Mouse (Mus musculus) olfactory bulb, adult 2 months (tissue): ENCODE data around the gene Eif5. TPM values are rescaled to one million over a fixed set of nuclear protein-coding genes. Genes with fewer than 3 reads are reported as not detected.

ENCODE experiments used
- H3K27ac ChIP-seq: fragments of 200-500 bp; 2 replicates; pipeline ENCODE4 v1.5.1; 2012; ENCODE audit warnings: low read depth, low read length; ENCODE audit not compliant: insufficient read depth
- H3K4me1 ChIP-seq: fragments of 200-500 bp; 2 replicates; pipeline ENCODE4 v1.6.1; 2012; ENCODE audit warnings: low read length; ENCODE audit not compliant: control insufficient read depth, insufficient read depth
- H3K4me3 ChIP-seq: fragments of 200-500 bp; 2 replicates; pipeline ENCODE4 v1.5.1; 2012; ENCODE audit warnings: mild to moderate bottlenecking, low read depth, low read length, moderate library complexity; ENCODE audit not compliant: insufficient read depth
- CTCF ChIP-seq: fragments of 200-500 bp; IDR thresholded peaks from 2 replicates; pipeline ENCODE4 v1.5.1; 2012; ENCODE audit warnings: low read depth, mild to moderate bottlenecking, low read length, moderate library complexity; ENCODE audit not compliant: insufficient read depth
- POLR2A ChIP-seq: fragments of 200-500 bp; IDR thresholded peaks from 2 replicates; pipeline ENCODE4 v1.6.1; 2012; ENCODE audit warnings: mild to moderate bottlenecking, low read depth, low read length, moderate library complexity; ENCODE audit not compliant: insufficient read depth
- WGBS: fragments of 180-500 bp; shearing (Covaris S2); methylation state at CpG from one replicate; pipeline ENCODE4 v1.1.7; 2018; 5-methylcytosine and 5-hydroxymethylcytosine counted together
- polyA plus RNA-seq: library from polyadenylated mRNA; stranded (reverse); fragments of >200 nt; gene quantifications from 2 replicates; pipeline ENCODE4 v1.2.4, GENCODE M21; 2012; ENCODE audit warnings: low replicate concordance; ENCODE audit not compliant: missing spikeins, insufficient read depth, insufficient read length

The Eif5 gene
- polyA plus RNA-seq, 1 experiment, result 214 TPM

DNA sequence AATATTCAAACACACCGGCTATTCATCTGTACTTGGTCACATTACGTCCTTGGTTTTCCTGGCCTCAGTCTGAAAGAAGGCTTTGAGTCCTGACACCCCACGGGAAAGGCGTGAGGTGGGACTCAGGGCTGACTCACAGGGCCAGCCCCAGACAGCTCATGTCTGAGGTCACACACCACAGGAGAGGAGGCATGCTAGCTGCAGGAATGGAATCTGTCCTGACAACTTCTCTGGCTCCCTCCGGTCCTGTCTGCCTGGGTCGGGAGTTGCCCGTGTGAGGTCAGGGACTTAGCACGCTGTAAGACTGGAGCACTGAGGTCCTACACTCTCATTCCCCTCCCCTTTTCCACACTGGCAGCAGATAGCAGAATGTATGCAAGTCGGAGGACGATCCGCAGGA, 31.0 kb downstream of the Eif5 start:
- TF ChIP-seq CTCF (no peak), POLR2A (no peak)
- Histone ChIP-seq H3K4me3 (no peak overlapping the region), H3K27ac (no peak overlapping the region), H3K4me1 (peaks cover 14% of the 10 kb centered on the region)
- 59% methylated on average over 11 of the region's 11 CpGs for WGBS

DNA sequence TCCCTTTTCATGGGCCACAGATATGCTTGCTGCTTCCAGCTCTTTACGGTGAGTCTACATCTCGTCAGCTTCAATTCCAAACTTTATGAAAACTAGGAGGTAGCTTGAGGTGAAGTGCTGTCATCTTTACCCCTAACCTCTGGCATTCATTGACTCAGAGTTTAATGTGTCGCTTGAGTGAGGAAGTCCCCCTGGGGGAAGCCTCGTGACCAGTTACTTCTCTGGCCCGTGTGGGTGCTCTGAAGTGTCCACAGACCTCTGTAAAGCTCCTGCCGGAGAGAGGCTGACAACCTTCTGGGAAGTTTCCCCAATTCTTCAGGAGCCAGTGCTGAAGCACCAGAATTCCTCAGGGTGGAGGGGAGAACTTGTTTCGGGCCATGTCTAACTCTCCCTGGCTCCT, 34.6 kb downstream of the Eif5 start:
- Histone ChIP-seq H3K4me1 (peaks cover 14% of the 10 kb centered on the region), H3K4me3 (no peak overlapping the region), H3K27ac (no peak overlapping the region)
- TF ChIP-seq POLR2A, result no peak
- TF ChIP-seq CTCF, result no peak
- 85% methylated on average over 7 of the region's 7 CpGs for WGBS

DNA sequence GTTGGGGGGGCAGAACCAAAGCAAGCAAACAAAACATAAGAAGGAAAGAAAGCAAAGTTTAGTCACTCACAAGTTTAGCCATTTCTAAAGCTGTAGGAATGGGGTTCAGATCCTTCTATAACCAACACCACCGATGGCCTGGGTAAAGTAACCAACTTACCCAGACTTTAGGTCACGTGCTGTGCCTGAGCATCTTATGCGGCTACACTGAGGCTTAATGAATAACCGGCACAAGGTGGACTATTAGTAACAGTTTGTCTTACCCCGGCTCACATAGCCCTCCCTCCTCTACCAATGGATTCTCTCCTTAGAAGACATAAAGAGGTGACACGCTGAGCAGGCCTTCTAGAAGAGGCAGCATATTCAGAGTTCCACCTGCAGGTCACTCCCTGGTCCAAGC, 35.5 kb downstream of the Eif5 start:
- H3K27ac ChIP-seq, result peak overlapping the region; percentile 60
- 13% methylated on average over 6 of the region's 6 CpGs for WGBS

DNA sequence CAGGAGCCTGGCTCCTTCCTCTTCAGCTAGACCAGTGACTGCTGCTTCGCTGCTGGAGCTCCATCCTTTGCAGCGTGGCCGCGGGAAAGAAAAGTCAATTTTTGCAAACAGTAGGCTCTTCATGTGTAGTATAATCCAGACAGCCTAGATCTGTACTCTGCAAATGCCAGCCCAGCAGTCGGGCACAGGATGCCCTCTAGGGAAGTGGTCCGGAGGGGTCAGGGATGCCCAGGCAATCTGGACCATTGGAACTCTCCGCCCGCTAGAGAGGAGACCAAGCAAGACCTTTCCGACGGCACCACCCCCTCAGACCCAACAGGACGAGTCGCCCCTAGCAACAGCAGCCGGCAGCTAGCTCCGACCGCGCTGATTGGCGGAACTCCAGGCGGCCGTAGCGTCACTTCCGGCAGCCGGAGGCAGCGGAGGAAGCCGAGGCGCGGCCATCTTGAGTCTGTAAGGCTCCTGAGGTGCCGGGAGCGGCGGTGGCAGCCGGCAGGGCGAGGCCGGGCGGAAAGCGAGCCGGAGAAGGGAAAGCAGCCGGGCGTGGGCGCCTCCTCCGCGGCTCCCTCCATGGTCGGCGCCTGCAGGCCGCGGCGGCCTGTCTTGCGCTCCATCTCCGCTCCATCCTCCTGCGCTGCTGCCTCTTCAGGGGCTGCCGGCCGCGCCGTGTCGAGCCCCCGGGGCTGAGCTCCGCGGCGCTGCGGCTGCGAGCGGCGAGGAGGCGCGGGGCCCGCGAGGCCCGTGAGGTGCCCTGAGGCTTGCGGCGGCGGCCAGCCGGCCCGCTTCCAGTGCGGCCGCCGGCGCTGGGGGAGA, 36.5 kb downstream of the Eif5 start, which contains the start of gene Mark3:
TSS of gene Mark3 (plus strand) at position 450 of the 813 bp plus-strand sequence.
- TF ChIP-seq CTCF (no peak), POLR2A (peak; percentile 89)
- peak within 1 kb of the TSS; percentile 90 for H3K4me3 ChIP-seq
- under 1% methylated on average over 74 of the region's 75 CpGs for WGBS
- peak within 1 kb of the TSS; percentile 81 for H3K27ac ChIP-seq
- peaks cover 11% of the 10 kb centered on the region for H3K4me1 ChIP-seq

More for the DNA sequence above, 35.5 kb downstream of the Eif5 start:
- TF ChIP-seq POLR2A (no peak), CTCF (no peak)
- peaks cover 14% of the 10 kb centered on the region for H3K4me1 ChIP-seq
- peak overlapping the region; percentile 90 for H3K4me3 ChIP-seq

DNA sequence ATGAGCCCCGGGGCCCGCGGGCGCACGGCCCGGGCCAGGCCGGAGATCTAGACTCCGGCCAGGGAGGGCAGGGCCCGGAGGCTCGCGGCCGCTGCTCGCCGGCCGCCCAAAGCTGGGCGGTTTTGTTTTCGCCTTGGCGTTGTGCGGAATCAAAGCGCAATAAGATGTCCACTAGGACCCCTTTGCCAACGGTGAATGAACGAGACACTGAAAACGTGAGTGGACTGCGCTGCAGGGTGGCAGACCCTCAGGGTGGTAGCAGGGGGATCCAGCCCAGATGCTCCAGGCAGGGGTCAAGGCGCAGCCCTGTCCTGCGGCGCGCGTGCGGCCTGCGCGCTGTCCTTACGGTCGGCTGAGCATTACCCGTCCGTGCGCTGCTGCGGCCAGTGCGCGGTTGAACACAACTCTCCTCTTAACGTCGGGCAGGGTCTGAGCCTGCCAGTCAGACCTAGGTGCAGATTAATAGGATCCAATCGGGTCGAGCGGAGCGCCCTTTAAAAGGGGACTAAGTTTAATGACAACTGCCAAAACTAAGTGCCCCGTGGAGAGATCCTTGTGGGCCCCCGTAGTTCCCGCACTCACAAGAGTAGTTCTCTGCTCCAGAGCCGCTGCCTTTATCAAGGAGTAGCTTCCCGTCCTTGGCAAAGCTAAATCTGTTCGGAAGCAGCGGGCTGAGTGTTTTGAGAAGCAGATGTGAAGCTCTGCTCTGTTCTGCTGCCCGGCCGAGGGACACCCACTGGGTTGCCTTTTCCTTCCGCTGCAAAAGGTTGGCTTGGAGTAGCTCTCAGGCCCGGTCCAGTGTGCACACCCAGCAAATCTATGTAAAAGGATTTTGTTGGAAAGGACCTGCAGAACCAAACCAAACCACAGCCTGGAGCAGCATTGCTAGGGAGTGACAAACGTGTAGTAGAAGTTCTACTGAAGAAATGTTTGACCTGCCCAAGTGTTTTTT, 37.3 kb downstream of the Eif5 start:
- peaks cover 11% of the 10 kb centered on the region for H3K4me1 ChIP-seq
- under 1% methylated on average over 58 of the region's 58 CpGs for whole genome bisulfite sequencing
- H3K4me3 ChIP-seq, result peak overlapping the region; percentile 90
- TF ChIP-seq CTCF (no peak), POLR2A (no peak)
- peak overlapping the region; percentile 81 for H3K27ac ChIP-seq

DNA sequence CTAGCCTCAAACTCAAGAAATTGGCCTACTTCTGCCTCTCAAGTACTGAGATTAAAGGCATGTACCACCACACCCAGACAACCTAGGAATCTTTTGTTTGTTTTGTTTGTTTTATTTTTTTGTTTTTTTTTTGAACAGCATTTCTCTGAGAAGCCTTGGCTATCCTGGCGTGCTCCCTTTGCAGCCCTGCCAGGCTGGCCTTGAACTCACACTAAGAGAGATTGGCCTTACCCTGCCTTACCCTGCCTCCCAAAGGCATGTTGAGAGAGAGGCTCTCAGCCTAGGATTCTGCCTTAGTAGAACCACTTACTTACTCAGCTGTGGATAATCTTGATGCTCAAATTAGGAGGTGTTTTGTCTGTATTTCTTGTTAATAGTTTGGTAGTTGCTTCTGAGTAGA, 45.2 kb downstream of the Eif5 start:
- TF ChIP-seq CTCF, result no peak
- no peak for TF ChIP-seq POLR2A
- 66% methylated on average over 1 of the region's 1 CpGs for WGBS
- Histone ChIP-seq H3K4me3 (no peak overlapping the region), H3K27ac (no peak overlapping the region), H3K4me1 (peaks cover 9% of the 10 kb centered on the region)

DNA sequence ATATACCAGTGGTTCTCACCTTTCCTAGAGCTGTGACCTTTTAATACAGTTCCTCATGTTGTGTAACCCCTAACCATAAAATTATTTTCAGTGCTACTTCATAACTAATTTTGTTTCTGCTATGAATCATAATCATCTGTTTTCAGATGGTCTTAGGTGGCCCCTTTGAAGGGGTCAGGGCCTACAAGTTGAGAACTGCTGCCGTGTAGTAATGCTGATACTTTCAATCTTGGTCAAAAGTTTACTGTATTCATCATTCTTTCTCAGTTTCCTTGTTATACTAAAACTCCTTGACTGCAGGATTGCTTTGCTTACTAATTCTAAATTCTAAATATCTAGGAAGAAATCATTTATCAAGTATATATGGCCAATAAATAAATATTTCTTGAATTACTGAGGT, 46.6 kb downstream of the Eif5 start:
- H3K4me3 ChIP-seq, result no peak overlapping the region
- WGBS, result 68% methylated on average over 1 of the region's 1 CpGs
- no peak for TF ChIP-seq POLR2A
- TF ChIP-seq CTCF, result no peak
- no peak overlapping the region for H3K27ac ChIP-seq
- peaks cover 9% of the 10 kb centered on the region for H3K4me1 ChIP-seq

DNA sequence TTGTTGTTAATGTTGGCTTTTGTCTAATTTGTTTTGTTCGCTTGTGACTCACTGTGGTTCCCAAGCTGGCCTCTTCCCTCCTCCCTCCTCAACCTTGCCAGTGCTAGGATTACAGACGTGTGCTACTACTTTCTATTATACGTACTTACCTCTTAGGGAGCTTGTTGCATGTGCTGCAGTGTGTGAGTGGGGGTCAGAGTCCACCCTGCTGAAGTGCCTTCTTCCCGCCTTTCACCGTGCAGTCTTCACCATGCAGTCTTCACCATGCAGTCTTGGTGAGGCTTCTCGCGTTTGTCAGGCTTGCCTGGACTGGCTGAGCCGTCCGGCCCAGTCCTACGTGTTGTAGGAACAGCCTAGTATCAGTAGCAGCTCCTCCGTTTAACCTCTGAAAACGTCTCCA, 49.4 kb downstream of the Eif5 start:
- TF ChIP-seq CTCF (no peak), POLR2A (no peak)
- H3K27ac ChIP-seq, result no peak overlapping the region
- H3K4me3 ChIP-seq, result no peak overlapping the region
- H3K4me1 ChIP-seq, result peaks cover 9% of the 10 kb centered on the region
- 62% methylated on average over 12 of the region's 12 CpGs for WGBS

DNA sequence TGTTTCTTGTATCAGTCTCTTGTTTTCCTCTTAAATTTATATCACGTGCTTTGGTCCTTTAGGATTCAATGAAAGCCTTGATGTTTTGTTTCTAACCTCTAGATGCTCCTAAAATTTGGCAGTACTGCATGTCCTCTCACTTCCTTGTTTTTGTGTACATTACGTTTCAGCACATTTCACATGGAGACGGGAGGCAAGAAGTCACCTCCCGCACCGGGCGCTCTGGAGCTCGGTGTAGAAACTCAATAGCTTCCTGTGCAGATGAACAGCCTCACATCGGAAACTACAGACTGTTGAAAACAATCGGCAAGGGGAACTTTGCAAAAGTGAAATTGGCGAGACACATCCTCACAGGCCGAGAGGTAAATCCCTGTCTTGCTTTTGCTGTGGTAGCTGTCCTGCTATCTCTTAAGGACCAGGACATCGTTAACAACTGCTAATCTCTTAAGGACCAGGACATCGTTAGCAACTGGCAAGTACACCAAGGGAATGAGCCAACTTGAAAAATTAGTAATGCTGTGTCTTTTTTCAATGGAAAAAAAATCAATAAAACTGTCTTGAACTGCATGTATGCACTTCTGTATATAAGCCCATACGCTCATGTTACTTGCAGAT, 54.7 kb downstream of the Eif5 start:
- no peak overlapping the region for H3K4me3 ChIP-seq
- WGBS, result 61% methylated on average over 14 of the region's 14 CpGs
- no peaks in the 10 kb centered on the region for H3K4me1 ChIP-seq
- no peak for TF ChIP-seq POLR2A
- H3K27ac ChIP-seq, result no peak overlapping the region
